Mouse (Mus musculus) kidney, adult 2 months (tissue): ENCODE results near the gene Tshz2. TPM values are rescaled to one million over a fixed set of nuclear protein-coding genes. Genes with fewer than 3 reads are reported as not detected.
A peak's percentile ranks its signal among the peaks of the same experiment; 100 is the strongest.

Experiments
- DNase-seq: peaks from one replicate; pipeline ENCODE4 v3.0.0; 2021
- H3K27ac ChIP-seq: fragments of 200-500 bp; 2 replicates; pipeline ENCODE4 v1.5.1; 2012; ENCODE audit warnings: low read depth, low read length, control low read depth, inconsistent platforms; ENCODE audit not compliant: insufficient read depth
- H3K27me3 ChIP-seq: fragments of 200-500 bp; replicated peaks from 2 replicates; pipeline ENCODE4 v1.6.1; 2012; ENCODE audit warnings: mild to moderate bottlenecking, moderate library complexity, low read length, inconsistent platforms; ENCODE audit not compliant: control insufficient read depth, insufficient read depth
- H3K36me3 ChIP-seq: fragments of 200-500 bp; 2 replicates; pipeline ENCODE4 v1.6.1; 2012; ENCODE audit warnings: mild to moderate bottlenecking, moderate library complexity, low read length, inconsistent platforms; ENCODE audit not compliant: control insufficient read depth, insufficient read depth
- H3K4me1 ChIP-seq: fragments of 200-500 bp; 2 replicates; pipeline ENCODE4 v1.6.1; 2011; ENCODE audit warnings: low read length; ENCODE audit not compliant: control insufficient read depth, insufficient read depth
- H3K4me3 ChIP-seq: fragments of 200-500 bp; 2 replicates; pipeline ENCODE4 v1.5.1; 2011; ENCODE audit warnings: mild to moderate bottlenecking, low read depth, low read length, control low read depth; ENCODE audit not compliant: insufficient read depth
- CTCF ChIP-seq: fragments of 200-500 bp; conservative IDR thresholded peaks from 2 replicates; pipeline ENCODE4 v1.5.1; 2011; ENCODE audit warnings: low read depth, mild to moderate bottlenecking, control low read depth, low read length, moderate library complexity, mixed read lengths; ENCODE audit not compliant: insufficient read depth, insufficient read length
- POLR2A ChIP-seq: fragments of 200-500 bp; IDR thresholded peaks from one replicate; pipeline ENCODE4 v1.6.1; 2011; ENCODE audit warnings: low read depth, low read length, control low read depth
- WGBS: fragments of 180-500 bp; shearing (Covaris S2); methylation state at CpG from one replicate; pipeline ENCODE4 v1.1.7; 2018; 5-methylcytosine and 5-hydroxymethylcytosine counted together
- polyA plus RNA-seq: library from polyadenylated mRNA; depleted of rRNA; stranded (reverse); fragments of >200 nt; gene quantifications from 2 replicates; pipeline ENCODE4 v1.2.3, GENCODE M21; 2012

Gene Tshz2
- polyA plus RNA-seq, 1 experiment: 17.6 TPM

DNA sequence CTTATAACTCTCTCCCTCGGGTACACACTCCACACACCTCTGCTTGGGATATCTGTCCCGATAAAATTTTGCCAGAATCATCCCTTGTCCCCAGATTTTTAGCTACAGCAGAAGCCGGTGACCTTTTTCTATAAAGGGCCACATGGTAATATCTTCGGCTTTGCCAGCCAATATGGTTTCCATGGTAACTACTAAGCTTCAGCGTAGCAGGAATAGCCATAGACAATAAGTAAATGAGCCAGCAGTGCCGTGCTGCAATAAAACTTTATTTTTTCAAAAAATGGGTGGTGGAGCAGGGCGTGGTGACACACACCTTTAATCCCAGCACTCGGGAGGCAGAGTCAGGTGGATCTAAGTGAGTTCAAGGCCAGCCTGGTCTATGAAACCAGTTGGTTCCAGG is 370.9 kb downstream of the Tshz2 start:
- H3K27ac ChIP-seq: no peak overlapping the region
- 85% methylated on average over 8 of the region's 8 CpGs for WGBS
- no peak for DNase-seq
- H3K4me3 ChIP-seq: no peak overlapping the region
- no peaks in the 10 kb centered on the region for H3K36me3 ChIP-seq
- no peak for TF ChIP-seq CTCF
- TF ChIP-seq POLR2A: no peak
- no peaks in the 10 kb centered on the region for H3K27me3 ChIP-seq
- no peaks in the 10 kb centered on the region for H3K4me1 ChIP-seq

DNA sequence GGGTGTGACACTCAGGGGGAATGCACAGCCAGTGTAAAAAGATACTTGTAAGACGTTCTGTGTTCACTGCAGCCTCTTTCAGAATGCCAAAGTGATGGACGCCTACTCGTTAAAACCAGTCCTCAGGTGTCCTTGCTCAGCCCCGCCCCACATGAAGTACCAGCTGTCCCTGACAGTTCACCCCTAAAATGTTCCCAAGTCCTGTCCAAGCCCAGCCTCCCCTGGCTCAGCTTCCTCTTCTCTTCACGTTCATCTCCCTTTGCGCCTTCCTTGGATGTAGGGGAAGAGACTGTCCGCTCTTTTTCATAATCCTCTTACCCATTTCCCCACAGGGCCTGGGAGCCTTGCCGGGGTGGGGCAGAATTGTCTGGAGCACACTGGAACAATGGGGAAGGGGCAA is 374.0 kb downstream of the Tshz2 start:
- H3K36me3 ChIP-seq: no peaks in the 10 kb centered on the region
- peak overlapping the region; percentile 61; the same call in 1 of the 2 replicates for H3K27ac ChIP-seq
- no peak overlapping the region for H3K4me3 ChIP-seq
- WGBS: 68% methylated on average over 8 of the region's 8 CpGs
- H3K4me1 ChIP-seq: no peaks in the 10 kb centered on the region
- TF ChIP-seq POLR2A (no peak), CTCF (no peak)
- no peaks in the 10 kb centered on the region for H3K27me3 ChIP-seq
- DNase-seq: peak; percentile 11

DNA sequence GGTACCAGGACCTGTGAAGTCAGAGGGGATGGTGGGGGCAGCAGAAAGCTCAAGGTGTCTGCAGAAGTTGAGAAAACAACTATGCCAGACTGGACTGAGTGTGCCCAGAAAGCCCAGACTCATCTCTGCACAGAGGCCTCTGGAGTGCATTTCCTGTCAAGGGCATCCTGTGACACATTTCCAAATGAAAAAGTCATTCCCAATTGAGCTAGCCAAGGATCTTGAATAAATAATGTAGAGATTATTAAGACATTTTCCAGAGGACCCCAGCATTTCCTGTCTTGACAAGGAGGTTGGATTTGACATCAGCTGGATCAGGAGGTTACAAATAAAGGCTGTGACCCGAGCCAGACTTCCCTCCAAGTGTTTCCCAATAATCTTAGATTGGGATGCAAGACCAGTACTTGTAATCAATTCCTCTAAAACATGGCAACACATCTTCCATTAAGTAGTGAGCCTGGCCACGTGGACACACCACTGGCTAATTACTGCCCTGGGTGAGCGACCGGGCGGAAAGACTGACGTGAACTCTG is 374.7 kb downstream of the Tshz2 start:
- Histone ChIP-seq H3K36me3 (no peaks in the 10 kb centered on the region), H3K27ac (peak overlapping the region; percentile 61; the same call in 1 of the 2 replicates), H3K4me3 (no peak overlapping the region), H3K4me1 (no peaks in the 10 kb centered on the region), H3K27me3 (no peaks in the 10 kb centered on the region)
- TF ChIP-seq CTCF: no peak
- WGBS: 50% methylated on average over 6 of the region's 6 CpGs
- DNase-seq: peak; percentile 47

DNA sequence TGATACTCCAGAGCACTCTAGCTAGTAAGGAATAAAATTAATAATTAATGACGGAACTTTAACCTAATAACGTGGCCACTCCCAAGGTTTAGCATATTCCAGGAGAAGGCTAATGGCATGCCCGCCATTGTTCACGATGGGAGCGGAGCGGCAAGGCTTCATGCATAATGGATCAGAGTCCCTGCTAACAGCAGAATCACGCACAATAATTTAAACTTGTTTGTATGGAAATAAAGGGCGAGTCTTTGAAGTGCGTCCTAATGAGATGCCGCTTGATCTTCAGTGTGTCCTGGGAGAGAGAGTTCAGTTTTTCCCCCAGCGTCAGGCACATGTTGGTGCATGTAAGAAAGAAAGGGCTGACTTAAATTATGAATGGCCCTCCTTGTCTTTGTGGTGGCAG is 376.9 kb downstream of the Tshz2 start:
- no peaks in the 10 kb centered on the region for H3K36me3 ChIP-seq
- H3K4me3 ChIP-seq: no peak overlapping the region
- TF ChIP-seq CTCF: no peak
- no peak for TF ChIP-seq POLR2A
- no peaks in the 10 kb centered on the region for H3K4me1 ChIP-seq
- no peak for DNase-seq
- no peaks in the 10 kb centered on the region for H3K27me3 ChIP-seq
- no peak overlapping the region for H3K27ac ChIP-seq
- 62% methylated on average over 11 of the region's 11 CpGs for WGBS

DNA sequence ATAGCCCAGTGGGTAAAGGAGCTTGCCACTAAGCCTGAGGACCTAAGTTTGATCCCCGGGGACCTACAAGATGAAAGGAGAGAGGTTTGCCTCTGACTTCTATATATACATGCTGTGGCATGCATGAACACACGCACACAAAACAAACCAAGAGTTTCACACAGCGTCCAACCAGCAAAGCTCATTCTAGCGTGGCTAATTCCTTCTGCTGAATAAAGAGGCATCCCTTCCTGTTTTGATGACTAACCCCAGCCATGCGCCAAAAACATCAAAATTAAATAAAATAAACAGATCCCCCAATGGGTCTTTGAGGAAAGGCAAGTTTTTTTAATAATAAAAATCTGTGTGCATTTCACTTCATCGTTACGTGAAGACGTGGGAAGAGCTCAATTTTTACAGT is 379.0 kb downstream of the Tshz2 start:
- Histone ChIP-seq H3K27ac (no peak overlapping the region), H3K4me3 (no peak overlapping the region), H3K36me3 (no peaks in the 10 kb centered on the region), H3K27me3 (no peaks in the 10 kb centered on the region), H3K4me1 (no peaks in the 10 kb centered on the region)
- TF ChIP-seq CTCF: no peak
- no peak for TF ChIP-seq POLR2A
- DNase-seq: no peak
- 34% methylated on average over 8 of the region's 8 CpGs for WGBS

DNA sequence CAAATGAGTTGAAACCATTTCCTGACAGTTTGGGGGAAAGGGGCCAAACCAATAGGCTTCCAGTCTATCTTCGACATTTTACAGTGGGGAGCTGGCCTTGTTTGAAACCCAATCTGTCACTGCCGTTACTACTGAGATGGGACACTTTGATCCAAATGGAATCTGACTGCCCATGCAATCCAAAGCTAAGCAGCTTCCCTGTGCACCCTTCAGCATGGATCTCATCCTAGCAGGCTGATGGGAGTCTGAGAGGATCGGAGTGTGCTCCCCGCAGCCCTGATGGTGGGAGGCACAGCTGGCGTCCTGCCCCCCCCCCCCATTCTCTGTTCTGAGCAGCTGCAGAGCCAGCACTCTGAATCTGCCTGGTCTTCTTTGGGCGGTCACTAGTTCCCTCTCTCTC is 384.5 kb downstream of the Tshz2 start:
- no peaks in the 10 kb centered on the region for H3K4me1 ChIP-seq
- TF ChIP-seq POLR2A: no peak
- TF ChIP-seq CTCF: no peak
- WGBS: 46% methylated on average over 6 of the region's 6 CpGs
- H3K27ac ChIP-seq: no peak overlapping the region
- H3K27me3 ChIP-seq: no peaks in the 10 kb centered on the region
- no peak overlapping the region for H3K4me3 ChIP-seq
- no peaks in the 10 kb centered on the region for H3K36me3 ChIP-seq
- no peak for DNase-seq

DNA sequence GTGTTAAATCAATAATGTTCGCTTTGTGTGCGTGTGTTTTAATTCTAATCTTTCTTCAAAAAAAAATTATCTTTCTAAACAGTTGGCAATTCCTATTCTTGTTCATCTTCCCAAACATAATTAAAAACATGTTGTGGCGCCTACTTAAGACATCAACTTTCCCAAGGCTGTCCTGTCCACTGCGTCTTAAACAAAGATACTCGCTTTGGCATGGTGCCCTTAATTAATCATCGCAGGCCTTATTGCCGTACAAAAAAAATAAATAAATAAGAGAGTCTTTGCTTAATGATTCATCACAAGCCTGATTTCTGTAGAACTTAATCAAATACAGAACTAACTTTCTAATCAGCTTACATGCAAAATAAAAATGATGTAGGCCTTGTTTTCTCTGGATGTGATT is 385.1 kb downstream of the Tshz2 start:
- 74% methylated on average over 7 of the region's 7 CpGs for WGBS
- Histone ChIP-seq H3K4me1 (no peaks in the 10 kb centered on the region), H3K27me3 (no peaks in the 10 kb centered on the region), H3K4me3 (no peak overlapping the region), H3K27ac (no peak overlapping the region), H3K36me3 (no peaks in the 10 kb centered on the region)
- TF ChIP-seq POLR2A: no peak
- no peak for TF ChIP-seq CTCF
- DNase-seq: no peak

DNA sequence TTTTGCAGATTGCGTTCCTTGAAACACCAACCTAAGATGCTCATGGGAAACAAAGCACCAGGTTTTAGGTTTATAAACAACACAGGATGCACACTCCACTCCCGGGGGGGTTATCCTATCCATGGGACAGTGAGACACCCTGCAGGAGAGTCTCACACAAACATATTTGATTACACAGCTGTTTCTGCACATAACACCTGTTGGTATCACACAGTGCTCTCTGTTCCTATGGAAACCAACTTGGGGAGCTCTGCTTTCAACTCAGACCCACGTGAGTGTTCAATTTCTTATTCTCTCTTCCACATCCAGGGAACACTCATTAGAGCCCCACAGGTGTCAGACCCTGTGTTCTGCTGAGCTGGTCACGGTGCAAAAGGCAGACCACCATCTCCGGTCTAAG is 390.1 kb downstream of the Tshz2 start:
- H3K4me3 ChIP-seq: no peak overlapping the region
- H3K27me3 ChIP-seq: no peaks in the 10 kb centered on the region
- WGBS: 65% methylated on average over 5 of the region's 5 CpGs
- H3K36me3 ChIP-seq: no peaks in the 10 kb centered on the region
- no peaks in the 10 kb centered on the region for H3K4me1 ChIP-seq
- no peak overlapping the region for H3K27ac ChIP-seq
- no peak for DNase-seq
- TF ChIP-seq POLR2A (no peak), CTCF (no peak)
